Mouse (Mus musculus): ENCODE results near the gene Dctn3. TPM values are rescaled to one million over a fixed set of nuclear protein-coding genes. Genes with fewer than 3 reads are reported as not detected.
"Not testable (repeated sequence)": the region's sequence is repeated elsewhere in the genome, so short reads cannot be mapped to it uniquely, and the experiment has no call there.

Gene Dctn3
- polyA plus RNA-seq, 1 experiment from 2014 or later, result 154 TPM

DNA sequence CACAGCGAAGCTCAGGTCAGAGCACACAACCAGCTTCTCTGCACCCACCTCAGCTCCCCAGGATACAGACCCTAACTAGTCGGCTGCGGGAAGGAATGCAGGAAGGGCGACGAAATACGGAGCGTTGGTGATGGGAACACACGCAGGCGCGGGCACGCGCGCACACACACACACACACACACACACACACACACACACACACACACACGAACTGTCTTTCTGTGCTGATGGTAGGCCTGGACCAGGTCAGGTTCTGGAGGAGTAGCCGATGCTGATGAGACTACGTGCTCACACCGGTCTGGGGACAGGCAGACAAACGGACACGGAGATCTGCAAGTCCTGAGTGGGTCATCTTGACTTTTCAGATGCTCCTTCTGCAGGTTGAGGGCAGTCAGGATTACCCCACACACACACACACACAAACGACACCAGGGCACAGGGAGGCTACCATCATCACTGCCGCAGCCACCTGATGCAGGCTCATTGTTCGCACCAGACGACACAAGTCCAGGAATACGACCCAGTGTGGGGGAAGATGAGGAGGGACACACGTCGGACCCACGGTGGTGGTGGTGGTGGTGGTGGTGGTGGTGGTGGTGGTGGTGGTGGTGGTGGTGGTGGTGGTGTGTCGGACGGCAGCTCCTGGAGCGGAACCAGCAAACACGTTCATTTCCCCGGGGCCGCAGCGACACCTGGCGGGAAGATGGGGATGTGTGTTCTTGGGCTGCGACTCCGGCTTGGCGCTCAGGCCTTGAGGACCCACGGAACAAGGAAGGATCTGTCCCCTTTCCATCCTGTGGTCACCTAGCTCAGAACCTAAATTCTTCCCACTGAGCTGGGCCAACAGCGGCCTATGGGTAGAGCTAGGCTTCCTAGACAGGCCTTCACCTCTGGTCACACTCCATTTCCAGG lies 25.8 kb downstream of the Dctn3 start, which contains the start of gene Cntfr:
Gene Cntfr, minus strand, starts transcription at position 160 of the 912 bp plus-strand sequence.
- not testable (repeated sequence) for H3K4me1 ChIP-seq (replicated peaks; ENCODE audit: insufficient read depth, low read length); ATAC-seq (replicated peaks; ENCODE audit: low FRiP score, low read depth); H3K27ac ChIP-seq; H3K36me3 ChIP-seq (ENCODE audit: insufficient read depth, low read length); H3K27me3 ChIP-seq (ENCODE audit: insufficient read depth, low read length); H3K9me3 ChIP-seq (replicated peaks; ENCODE audit: low read length); H3K9ac ChIP-seq (ENCODE audit: low read depth, low read length); H3K4me2 ChIP-seq (ENCODE audit: low read length); H3K4me3 ChIP-seq (replicated peaks; ENCODE audit: low read depth, low read length)
- peak; percentile 71 for TF ChIP-seq CTCF (IDR thresholded peaks at IDR 0.05; ENCODE audit: low read depth)
- peak; percentile 78 for DNase-seq (ENCODE audit: low spot score)
- 18% methylated on average over 29 of the region's 40 CpGs for WGBS

DNA sequence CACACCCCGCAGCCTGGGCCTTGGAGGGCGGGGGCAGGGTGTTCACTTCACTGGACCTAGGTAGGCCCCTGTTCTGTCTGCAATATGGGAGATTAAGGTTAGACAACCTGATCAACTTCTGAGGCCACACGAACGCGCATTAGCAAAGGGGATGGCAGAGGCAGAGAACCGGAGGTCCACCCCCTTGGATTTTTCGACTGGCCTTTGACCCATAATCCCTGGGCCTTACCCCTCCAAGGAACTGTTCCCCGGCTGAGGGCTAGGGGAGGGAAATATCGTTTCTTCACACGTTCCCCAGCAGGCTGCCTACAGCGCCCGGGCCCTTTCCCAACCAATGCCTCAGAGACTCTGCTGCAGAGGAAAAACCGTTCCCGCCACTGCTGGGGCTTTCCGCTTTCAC lies 26.5 kb downstream of the Dctn3 start:
- H3K36me3 ChIP-seq (ENCODE audit: insufficient read depth, low read length); H3K27me3 ChIP-seq (ENCODE audit: insufficient read depth, low read length): not testable (repeated sequence)
- WGBS, result 15% methylated on average over 11 of the region's 15 CpGs

GRCm38 (mm10) chr4:41695800-41696199 lies 27.2 kb downstream of the Dctn3 start:
- WGBS, result 3% methylated on average over 13 of the region's 38 CpGs
- H3K27me3 ChIP-seq (ENCODE audit: insufficient read depth, low read length); H3K9me3 ChIP-seq (replicated peaks; ENCODE audit: low read length): not testable (repeated sequence)

More for the DNA sequence above, 26.5 kb downstream of the Dctn3 start:
- not testable (repeated sequence) for H3K4me2 ChIP-seq (ENCODE audit: low read length); H3K4me3 ChIP-seq (replicated peaks; ENCODE audit: low read depth, low read length); H3K9ac ChIP-seq (ENCODE audit: low read depth, low read length); ATAC-seq (replicated peaks; ENCODE audit: low FRiP score, low read depth); DNase-seq (ENCODE audit: low spot score); H3K4me1 ChIP-seq (replicated peaks; ENCODE audit: insufficient read depth, low read length); H3K27ac ChIP-seq; H3K9me3 ChIP-seq (replicated peaks; ENCODE audit: low read length)

DNA sequence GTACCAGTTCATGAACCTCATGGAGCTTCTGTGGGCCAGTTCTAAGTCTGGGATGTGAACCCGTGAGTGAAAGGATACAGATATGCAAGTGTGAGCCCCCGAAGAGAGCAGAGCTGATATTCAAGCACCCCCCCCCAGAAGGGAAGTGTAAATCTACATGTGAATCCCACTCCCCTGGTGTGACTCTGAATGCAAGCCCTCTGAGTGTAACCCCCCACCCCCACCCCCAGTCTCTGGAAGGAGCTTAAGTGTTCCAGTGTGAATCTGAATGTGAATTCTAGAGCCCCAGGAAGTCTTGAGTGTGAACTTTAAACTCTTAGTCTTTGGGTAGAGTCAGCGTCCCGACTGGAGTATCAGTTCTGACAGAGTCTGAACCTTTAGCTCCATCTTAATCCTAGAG lies 29.5 kb downstream of the Dctn3 start:
- 19% methylated on average over 4 of the region's 4 CpGs for WGBS
- H3K27ac ChIP-seq; H3K36me3 ChIP-seq (ENCODE audit: insufficient read depth, low read length); H3K4me1 ChIP-seq (replicated peaks; ENCODE audit: insufficient read depth, low read length); H3K9ac ChIP-seq (ENCODE audit: low read depth, low read length); H3K4me2 ChIP-seq (ENCODE audit: low read length); H3K9me3 ChIP-seq (replicated peaks; ENCODE audit: low read length); DNase-seq (ENCODE audit: low spot score); H3K27me3 ChIP-seq (ENCODE audit: insufficient read depth, low read length); ATAC-seq (replicated peaks; ENCODE audit: low FRiP score, low read depth); H3K4me3 ChIP-seq (replicated peaks; ENCODE audit: low read depth, low read length): not testable (repeated sequence)

More at GRCm38 (mm10) chr4:41695800-41696199, 27.2 kb downstream of the Dctn3 start:
- H3K27ac ChIP-seq; H3K9ac ChIP-seq (ENCODE audit: low read depth, low read length); H3K36me3 ChIP-seq (ENCODE audit: insufficient read depth, low read length); H3K4me1 ChIP-seq (replicated peaks; ENCODE audit: insufficient read depth, low read length); ATAC-seq (replicated peaks; ENCODE audit: low FRiP score, low read depth); DNase-seq (ENCODE audit: low spot score); H3K4me2 ChIP-seq (ENCODE audit: low read length); H3K4me3 ChIP-seq (replicated peaks; ENCODE audit: low read depth, low read length): not testable (repeated sequence)

GRCm38 (mm10) chr4:41690014-41690413 lies 33.0 kb downstream of the Dctn3 start:
- H3K36me3 ChIP-seq (ENCODE audit: insufficient read depth, low read length); H3K4me1 ChIP-seq (replicated peaks; ENCODE audit: insufficient read depth, low read length); DNase-seq (ENCODE audit: low spot score); H3K4me3 ChIP-seq (replicated peaks; ENCODE audit: low read depth, low read length); H3K4me2 ChIP-seq (ENCODE audit: low read length); H3K9ac ChIP-seq (ENCODE audit: low read depth, low read length); H3K9me3 ChIP-seq (replicated peaks; ENCODE audit: low read length); H3K27me3 ChIP-seq (ENCODE audit: insufficient read depth, low read length); H3K27ac ChIP-seq; ATAC-seq (replicated peaks; ENCODE audit: low FRiP score, low read depth): not testable (repeated sequence)
- WGBS, result no CpG with 5 or more reads among the region's 4 CpGs

- 77% methylated on average over 1 of the region's 1 CpGs for WGBS
- not testable (repeated sequence) for ATAC-seq (replicated peaks; ENCODE audit: low FRiP score, low read depth); H3K27me3 ChIP-seq (ENCODE audit: insufficient read depth, low read length); H3K4me3 ChIP-seq (replicated peaks; ENCODE audit: low read depth, low read length); H3K9me3 ChIP-seq (replicated peaks; ENCODE audit: low read length); H3K4me1 ChIP-seq (replicated peaks; ENCODE audit: insufficient read depth, low read length); DNase-seq (ENCODE audit: low spot score); H3K9ac ChIP-seq (ENCODE audit: low read depth, low read length); H3K36me3 ChIP-seq (ENCODE audit: insufficient read depth, low read length); H3K27ac ChIP-seq; H3K4me2 ChIP-seq (ENCODE audit: low read length)
Measured at GRCm38 (mm10) chr4:41688562-41688961, 34.4 kb downstream of the Dctn3 start.

GRCm38 (mm10) chr4:41685882-41686492 lies 37.0 kb downstream of the Dctn3 start:
- H3K27ac ChIP-seq; H3K4me3 ChIP-seq (replicated peaks; ENCODE audit: low read depth, low read length); DNase-seq (ENCODE audit: low spot score); H3K9me3 ChIP-seq (replicated peaks; ENCODE audit: low read length); H3K36me3 ChIP-seq (ENCODE audit: insufficient read depth, low read length); H3K4me2 ChIP-seq (ENCODE audit: low read length); H3K4me1 ChIP-seq (replicated peaks; ENCODE audit: insufficient read depth, low read length); ATAC-seq (replicated peaks; ENCODE audit: low FRiP score, low read depth); H3K27me3 ChIP-seq (ENCODE audit: insufficient read depth, low read length); H3K9ac ChIP-seq (ENCODE audit: low read depth, low read length): not testable (repeated sequence)
- 23% methylated on average over 9 of the region's 10 CpGs for WGBS

DNA sequence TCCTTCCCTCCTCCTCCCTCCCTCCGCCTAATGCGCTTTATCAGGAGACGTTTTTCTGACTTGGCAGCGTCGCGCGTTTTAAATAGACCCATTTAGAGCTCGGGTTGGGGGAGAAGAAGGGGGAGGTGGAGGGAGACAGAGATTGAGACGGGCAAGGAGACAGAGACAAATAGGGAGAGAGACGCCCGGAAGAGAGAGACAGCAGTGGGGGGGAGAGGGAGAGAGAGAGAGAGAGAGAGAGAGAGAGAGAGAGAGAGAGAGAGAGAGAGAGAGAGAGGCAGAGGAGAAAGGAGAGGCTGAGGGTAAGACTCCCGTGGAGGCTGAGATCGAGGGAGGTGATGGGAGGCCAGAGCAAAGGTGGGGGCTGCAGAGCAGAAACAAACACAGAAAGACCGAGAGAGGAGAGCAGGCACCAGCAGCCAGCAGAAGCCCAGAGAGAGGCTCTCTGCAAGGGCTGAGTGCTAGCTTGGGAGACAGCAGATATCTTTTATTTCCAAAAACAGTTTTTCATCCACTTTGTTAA lies 38.0 kb downstream of the Dctn3 start:
- H3K9me3 ChIP-seq (replicated peaks; ENCODE audit: low read length); H3K4me3 ChIP-seq (replicated peaks; ENCODE audit: low read depth, low read length); DNase-seq (ENCODE audit: low spot score); ATAC-seq (replicated peaks; ENCODE audit: low FRiP score, low read depth); H3K4me2 ChIP-seq (ENCODE audit: low read length); H3K27ac ChIP-seq; H3K9ac ChIP-seq (ENCODE audit: low read depth, low read length); H3K27me3 ChIP-seq (ENCODE audit: insufficient read depth, low read length); H3K36me3 ChIP-seq (ENCODE audit: insufficient read depth, low read length); H3K4me1 ChIP-seq (replicated peaks; ENCODE audit: insufficient read depth, low read length): not testable (repeated sequence)
- WGBS, result 3% methylated on average over 14 of the region's 14 CpGs

All from kidney, postnatal 0 days (tissue).